Mouse (Mus musculus) testis, postnatal 14 days (tissue): ENCODE measurements at regions not wholly inside any gene's neighbourhood (a gene's known extent, or its start where the extent isn't known, plus 50 kb on each side); places are given as distances from the start of the nearest gene placed in this dataset.
"Not testable (repeated sequence)": the region's sequence is repeated elsewhere in the genome, so short reads cannot be mapped to it uniquely, and the experiment has no call there.

Source experiments
- DNase-seq: peaks from one replicate; pipeline ENCODE4 v3.0.0; 2021; ENCODE audit warnings: low spot score

DNA sequence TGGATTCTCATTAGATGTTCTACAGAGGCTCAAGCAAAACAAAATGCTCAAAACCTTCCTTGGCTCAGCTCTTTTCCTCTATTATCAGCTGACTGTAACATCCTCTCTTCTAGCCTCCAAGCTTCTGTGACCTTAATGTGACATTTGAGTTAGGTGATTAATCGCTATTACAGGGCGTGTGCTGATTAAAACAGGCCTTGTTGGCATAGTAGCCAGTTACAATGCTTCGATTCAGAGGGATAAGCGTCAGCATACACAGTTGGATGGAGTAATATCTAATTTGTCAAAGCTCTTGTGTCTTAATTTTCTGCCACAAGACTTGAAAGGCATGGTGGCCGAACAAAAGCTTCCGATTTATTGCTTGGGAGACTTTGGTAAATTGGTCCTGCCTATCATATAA is 378.2 kb downstream of the Fbxo8 start:
- no peak for DNase-seq

DNA sequence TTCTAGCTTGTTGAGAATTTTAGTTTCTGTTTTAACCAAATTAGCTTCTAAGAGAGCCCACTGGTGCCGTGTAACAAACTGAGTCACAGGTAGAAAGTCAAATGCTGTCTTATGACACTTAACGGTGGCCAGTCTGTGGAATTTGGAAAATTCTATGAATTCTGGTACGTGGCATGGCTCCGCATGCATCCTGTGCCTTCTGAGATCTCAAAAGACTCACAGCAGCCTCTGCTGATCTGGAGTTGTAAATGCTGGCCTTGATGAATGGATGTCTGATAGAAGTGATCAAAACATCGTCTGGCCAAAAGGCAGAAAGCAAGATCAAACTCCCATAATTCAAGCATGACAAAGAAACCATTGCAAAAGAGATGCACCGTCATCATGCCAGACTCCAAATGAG is 381.5 kb downstream of the Fbxo8 start:
- no peak for DNase-seq

DNA sequence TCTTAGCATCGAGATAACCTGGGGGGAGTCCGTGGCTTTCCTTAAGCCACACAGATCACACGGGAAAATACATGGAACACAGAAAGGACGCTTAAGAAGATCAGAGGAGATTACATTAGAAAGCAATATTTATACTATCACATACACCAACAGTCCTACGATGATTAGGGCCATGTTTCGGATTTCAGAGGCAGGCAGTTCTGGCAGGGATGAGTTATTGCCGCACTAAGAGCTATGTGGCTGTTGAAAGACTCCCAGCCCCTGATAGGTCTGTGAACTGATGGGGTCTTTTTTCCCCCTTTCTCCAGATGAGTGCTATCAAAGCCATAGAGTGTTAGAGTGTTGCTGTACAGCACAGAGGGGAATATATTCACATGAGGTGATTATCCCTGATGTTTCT is 358.6 kb upstream of the Hand2 start:
- DNase-seq = no peak

DNA sequence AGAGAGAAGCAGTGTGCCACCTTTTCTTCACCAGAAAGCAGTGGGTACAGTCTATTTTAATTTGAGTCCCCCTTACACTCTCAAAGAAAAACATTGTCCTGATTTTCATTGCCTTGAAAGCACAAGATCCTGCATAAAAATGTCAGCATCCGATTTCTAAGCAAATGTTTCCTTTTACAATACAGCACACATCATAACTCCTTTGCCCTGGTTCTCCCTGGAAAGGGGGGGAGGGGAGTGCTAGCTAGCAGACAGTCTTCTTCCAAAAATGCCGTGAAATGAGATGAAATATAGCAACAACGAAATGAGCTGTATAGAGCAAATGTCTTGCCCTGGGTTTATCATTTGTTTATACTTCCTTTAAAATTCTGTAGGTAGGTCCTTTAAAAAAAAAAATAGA is 350.5 kb upstream of the Hand2 start:
- no peak for DNase-seq

DNA sequence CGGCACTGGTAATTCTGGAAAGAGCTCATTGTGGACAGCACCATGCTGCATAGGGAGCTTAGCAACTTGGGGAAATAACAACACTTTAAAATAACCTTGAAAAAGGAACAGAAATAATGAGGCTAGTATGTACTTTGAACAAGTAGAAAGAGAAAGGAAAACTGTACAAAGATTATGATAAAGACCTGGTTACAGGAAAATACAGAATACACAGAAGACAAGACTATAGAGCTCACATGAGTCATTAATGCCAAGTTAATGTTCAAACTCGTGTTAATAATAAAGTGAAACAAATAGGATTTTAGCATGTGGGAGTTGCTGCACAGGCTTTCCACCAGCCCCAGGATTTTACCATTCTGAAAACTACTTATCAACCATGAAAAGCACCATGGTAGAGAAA is 341.8 kb upstream of the Hand2 start:
- no peak for DNase-seq

DNA sequence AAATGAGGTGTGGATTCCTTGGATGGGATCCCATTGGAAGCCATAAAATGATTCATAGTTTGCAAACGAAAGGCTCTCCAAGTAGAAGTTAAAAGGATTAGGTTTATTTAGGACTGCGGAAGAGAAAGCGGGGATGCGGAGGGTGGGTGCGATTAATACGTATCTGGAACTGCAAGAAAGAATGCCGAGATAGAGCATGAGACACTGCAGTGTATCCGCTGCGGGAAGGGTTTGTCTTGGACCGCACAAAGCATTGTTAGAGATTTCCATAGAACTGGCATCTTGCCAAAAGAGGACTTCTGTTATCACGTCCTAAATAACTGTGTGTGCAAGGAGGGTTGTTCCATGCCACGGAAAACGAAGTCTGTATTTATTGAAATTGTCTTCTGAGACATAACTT is 341.4 kb upstream of the Hand2 start:
- peak; percentile 7 for DNase-seq

DNA sequence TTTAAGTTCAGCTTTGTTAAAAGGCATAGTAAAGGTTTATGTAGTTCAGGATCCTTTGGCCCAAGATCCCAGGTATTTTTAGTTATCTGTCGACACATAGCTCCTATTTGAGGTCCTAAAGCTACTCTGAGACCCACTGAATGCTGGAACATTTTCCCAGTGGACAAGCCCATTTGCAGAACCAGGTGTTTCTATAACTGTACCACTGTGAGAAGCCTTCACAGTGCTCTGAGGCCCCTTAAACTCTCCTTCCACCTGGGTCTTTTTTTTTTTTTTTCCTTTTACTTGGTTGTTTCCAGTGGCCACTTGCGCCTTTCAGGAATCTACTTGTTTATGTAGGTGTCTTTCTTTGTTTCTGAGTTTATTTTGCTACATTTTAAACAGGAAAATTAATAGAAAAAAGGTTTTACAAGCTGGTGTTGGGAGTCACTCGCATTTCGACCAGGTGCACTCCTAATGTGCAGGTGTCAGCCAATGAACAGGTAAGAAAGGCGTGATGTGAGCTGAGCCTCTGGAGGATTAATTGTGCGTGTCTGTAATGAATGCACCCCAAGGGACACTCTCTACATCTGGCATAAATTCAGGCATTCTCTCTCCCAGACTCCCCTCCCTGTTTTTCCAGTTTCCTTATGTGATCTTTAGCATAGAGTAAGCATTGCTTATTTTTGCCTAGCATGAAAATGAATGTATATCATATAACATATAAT is 310.3 kb upstream of the Hand2 start:
- DNase-seq = no peak

DNA sequence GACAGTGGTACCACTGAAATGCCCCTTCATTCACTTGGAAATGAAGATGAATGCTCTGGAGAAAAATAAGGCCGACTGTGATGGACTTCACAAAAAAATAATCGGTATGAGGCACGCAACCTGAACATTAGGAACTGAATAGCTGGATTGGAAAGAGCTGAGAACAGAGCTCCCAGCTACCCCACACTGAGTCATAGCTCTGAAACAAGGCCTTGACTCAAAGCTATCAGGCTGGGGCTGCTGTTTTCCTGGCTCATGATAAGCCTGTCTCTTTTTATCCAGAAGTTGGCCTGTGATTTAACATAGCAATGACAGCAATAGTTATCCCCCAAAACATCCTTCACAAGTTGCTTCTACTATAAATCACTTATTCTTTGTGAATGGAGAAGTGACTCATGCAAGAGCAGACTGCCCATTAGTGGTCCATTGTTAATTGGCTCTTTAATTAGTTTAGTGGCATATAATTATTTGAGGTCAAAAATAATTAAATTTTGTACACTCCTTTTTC is 306.9 kb upstream of the Hand2 start:
- DNase-seq = no peak

DNA sequence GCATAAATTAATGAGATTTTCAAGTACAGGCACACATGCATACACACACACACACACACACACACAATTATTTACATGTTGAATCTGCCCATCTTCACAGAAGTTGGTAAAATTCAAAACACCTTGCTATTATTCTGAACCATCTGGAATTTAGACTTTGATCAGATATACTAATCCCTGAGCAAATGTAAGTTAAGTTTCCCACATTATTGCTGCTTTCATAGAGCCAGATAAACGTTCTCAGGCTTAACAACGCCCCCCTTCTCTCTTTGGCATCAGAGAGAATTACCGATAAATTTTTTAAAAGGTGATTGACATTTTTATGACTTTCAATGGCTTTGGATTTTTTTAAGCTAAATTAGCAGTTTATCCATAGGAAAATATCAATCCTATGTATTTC is 304.5 kb upstream of the Hand2 start:
- no peak for DNase-seq

DNA sequence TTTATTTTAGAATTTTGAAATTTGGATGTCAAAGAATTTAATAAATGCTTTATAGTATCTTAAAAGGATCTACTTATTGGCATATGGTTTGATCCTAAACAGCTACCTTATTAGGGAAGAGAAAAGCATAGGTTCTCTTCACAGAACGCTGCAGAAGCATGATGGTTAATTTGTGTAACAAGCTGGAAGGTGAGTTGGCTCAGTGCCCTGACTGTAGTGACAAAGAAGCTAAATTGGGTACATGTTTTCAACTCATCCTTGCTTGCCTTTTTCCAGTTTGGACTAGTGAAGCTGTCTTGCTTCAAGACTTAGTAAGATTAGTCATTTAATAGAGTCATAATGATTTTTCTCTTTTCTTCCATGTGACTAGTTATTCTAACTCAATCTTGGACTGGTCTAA is 292.7 kb upstream of the Hand2 start:
- DNase-seq = not testable (repeated sequence)

DNA sequence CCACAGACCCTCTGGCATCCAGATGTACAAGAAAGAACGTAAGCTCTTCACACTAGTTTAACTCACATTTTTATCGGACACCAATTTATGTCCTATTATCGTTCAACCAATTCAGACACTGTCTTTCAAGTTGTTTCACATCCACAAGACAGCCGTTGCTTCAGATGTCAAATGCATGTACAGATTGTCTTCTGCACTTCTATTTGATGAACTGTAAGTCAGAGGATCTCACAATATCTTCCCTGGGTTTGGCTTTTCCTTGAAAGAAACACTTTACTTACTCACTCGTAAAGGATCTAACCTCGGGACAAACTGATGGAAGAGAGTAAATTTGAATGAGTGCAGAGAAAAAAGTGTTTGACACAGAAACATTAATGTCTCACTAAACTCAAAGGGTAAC is 272.3 kb upstream of the Hand2 start:
- no peak for DNase-seq

DNA sequence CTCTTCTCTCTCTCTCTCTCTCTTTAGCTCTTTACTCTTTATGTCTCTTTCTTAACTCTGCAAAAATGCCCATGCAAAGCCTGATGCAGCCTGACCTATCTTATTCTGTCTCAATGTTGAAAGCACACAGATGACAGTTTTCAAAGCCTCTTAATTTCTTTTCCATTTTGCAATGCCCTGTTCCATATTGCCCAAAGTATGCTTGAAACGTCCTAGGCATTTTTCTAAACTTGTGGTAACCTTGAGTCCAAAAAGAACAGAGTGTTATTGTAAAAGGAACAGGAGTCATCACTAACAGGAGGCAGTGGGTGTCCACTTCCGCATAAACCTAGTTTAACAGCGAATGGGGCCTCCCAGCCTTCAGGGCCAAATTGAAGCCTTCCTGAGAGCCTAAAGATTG is 271.9 kb upstream of the Hand2 start:
- no peak for DNase-seq

DNA sequence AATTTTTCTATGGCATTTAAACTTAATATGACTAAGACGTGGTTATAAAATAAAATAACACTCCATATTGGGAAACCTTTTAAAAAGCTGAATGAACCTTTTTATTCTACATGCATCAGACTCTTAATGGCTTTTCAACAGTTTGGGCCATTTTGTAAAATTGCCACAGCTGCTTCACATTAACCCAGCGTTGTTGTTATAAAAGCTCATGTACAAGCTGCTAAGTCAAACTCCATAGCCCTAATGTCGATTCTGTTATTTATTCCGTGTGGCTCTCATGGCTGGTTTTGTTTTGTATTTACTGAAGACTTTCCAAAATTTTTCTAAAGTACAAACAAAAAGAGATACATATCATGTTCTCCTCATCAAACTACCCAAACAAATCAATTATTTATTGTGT is 268.1 kb upstream of the Hand2 start:
- no peak for DNase-seq

DNA sequence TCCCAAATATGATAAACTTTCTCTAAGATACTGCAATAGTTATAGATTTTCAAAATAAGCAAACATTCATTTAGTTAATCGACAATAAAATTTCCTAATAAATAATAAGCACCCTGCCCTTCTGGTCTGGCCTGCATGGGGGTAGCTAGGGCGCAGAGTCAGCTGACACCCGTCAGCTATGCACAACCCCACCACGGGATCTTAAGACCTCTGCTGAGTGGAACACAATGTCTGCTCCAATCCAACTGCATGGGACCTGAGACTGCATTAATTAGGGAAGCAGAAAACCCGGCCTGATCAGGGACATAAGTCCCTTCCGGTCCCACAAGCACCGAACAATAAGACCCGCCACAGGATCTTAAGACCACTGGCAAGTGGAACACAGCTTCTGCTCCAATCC is 243.8 kb upstream of the Hand2 start:
- no peak for DNase-seq

DNA sequence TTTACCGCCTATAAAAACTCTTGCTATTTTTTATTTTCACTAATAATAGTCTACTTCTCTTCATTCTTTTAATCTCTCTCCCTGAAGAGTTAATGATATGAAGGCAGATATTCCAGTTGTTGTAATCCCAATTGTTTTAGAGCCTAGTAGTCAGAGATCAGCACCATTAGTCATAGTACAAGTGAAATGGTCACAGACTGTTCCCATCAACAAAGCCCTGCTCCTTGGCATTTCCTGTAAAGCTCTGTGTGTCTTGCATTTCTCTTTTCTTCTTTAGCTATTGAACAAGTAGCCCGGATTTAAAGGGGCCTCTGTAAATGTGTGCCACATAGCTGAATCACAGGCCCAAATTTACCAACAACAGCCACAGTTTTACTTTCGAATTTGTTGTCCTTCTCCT is 234.0 kb upstream of the Hand2 start:
- no peak for DNase-seq

DNA sequence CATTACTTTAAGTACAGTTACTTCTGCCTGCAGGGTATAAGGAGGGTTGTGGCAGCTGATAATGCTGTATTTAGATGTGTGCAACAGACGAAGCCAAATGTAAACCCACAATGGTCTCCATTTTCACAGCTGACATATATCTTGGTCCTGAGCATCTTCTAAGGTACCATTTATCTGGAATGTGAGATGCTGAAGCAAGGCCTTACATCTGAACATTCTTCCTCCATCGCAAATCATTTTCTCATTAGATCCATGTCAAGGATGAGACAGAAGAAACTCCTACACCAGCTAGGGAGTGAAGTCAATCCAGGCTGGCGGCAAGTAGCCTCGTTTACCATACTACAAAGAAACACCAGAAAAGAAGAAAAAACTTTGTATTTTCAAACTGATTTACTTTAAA is 228.4 kb upstream of the Hand2 start:
- no peak for DNase-seq

DNA sequence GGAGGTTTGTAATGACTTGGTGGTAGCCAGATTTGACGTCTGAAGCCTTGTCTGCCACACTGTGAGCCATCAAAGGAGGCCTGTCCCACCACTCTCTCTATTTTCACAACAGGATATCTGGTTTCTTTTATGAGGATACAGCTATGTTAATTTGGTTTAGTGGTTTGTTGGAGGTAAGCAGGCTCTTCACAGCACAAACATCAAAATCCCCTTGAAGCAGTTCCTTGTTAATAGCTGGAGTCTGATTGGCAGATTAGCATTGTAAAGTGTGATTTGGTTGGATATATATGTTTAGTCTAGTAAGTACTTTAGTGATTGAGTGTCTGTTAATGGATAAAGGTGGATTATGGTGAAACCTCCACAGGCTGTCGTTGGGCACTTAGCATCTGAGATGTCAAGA is 225.6 kb upstream of the Hand2 start:
- no peak for DNase-seq

DNA sequence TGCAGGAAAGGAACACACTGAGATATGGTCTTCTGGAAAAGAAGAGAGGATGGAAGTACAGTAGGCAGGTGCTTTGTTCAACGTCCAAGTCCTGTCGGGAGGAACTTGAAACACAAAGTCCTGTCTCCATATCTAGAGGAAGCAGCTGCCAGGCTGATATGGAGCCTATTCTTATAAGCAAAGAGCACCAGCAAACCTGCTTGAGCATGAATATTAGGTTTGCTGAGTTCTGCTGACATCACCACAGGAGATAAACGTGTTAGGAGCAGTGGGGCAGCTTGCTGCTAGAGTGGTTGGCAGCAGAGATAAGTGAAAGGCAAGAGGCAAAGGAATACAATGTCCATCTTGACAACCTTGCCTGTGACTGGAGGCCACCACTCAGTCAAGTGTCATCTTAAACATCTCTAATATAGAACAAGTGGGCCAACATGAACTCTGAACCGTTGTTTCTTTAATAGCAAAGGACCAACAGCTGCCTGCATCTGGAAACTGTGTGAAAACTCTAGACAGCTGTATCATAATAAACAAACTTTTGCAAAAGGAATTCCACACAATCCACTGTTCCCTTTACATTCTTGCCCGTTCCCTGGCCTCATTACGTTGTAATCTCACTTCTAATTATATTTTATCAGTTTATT is 209.9 kb upstream of the Hand2 start:
- DNase-seq = not testable (repeated sequence)

DNA sequence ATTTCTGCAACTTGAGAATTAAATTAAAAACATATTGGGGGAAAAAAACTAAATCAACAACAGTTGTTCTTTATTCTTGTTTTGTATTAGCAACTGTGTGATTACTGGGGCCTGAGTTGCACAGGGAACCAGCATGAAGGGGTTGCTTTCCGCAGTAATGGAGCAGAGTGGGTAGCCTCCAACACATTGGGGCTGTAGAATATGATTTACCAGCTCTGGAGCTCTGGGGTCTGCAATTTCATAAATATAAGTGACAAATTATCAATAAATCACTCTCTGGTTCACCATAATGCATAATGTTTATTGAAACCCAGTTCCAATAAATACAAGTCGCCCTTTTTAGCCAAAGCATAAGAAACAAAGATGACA is 209.4 kb upstream of the Hand2 start:
- no peak for DNase-seq

DNA sequence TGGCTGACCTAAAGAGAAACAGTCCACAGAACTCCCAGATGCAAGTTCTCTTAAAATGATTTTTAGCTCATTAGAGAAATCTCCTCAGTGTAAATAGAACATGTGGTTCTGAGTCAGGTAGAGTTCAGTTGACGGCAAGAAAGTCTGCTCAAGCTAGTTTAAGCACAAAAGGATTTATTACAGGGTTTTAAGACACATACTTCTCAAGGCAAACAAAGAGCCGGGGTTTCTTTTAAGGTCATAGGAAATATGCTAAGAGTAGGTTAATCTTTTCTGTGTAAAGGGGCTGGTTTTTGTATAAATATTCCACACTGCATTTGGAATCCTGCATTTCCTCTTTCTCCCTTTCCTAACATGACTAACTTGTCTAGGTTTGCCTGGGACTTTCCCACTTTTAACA is 206.9 kb upstream of the Hand2 start:
- DNase-seq = no peak

DNA sequence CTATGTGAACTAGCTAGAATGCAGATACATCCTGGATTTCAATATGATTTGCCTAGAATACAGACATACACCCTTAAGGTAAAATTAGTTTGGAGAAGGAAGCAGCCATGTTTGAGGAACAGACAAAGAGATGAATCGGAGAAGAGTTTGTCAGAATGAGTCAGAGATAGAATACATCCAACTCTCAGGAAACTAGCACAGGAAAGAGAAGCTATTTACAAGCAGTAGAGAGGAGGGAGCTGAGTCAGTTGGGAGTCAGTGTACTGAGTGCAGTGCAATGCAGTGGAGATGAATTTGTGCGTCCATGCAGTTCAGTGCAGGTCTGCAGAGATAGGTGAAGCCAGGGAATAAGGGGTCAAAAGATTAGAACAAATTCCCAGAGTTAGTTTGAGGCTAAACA is 205.5 kb upstream of the Hand2 start:
- DNase-seq = no peak

DNA sequence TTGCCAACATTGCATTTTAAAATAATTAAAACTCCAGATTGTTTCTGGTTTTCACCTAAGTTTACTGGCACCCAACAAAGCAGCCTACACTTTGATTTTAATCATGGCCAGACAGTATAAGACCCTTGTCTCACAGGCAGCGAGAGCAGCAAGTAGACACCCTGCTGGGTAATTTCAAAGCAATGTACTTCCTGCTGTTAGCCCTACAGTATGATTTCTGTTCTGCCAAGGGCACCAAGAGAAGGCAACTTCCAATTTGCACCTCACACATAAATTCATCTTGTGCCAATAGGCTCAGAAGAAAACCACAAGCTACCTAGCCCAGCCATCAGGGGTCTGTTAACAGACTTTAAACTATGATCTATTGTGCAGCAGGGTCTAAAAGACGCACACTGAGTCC is 186.7 kb upstream of the Hand2 start:
- DNase-seq = no peak

DNA sequence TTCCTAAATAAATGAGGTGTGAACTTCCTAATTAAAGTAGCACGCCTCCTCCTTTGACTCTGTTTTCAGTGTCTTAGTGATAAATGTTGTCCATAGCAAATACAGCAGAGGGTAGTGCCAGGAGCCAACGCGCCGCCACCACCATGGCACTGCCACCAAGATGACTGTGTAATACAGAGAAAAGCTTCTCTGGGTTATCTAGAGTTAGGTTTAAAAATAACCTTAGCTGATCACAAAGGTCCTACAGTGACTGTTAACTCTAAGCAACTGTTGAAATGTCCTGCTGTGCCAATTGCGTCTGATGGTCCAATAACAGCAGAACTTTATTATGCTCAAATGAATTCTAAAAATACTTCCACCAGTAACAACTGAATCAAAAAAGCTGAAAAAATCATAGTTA is 186.1 kb upstream of the Hand2 start:
- DNase-seq = no peak

DNA sequence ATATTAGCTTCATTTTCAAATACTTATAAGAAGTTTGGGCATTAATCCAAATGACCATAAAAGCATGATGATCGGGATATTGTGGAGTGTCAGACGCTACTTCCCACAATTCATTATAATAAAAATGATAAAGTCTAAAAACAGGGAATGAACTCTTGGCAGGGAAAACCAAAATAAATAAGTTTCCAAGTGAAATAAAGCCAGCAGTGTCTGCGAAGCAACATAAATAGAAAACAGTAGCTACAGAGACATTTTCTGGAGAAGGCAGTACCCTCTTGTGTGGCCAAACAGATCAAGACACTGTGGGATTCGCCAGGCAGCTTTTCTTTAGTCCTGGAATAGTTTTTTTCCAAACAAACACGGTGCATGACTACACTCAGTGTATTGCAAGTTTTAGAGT is 172.7 kb upstream of the Hand2 start:
- no peak for DNase-seq
